Mouse (Mus musculus) ovary, postnatal 14 days (tissue): ENCODE measurements around the gene Tmem200b.

Experiments
- DNase-seq: peaks from one replicate; pipeline ENCODE4 v3.0.0; 2022; ENCODE audit warnings: low spot score

Gene Tmem200b

GRCm38 (mm10) chr4:131921461-131922346, at the start of gene Tmem200b:
Gene Tmem200b, plus strand, starts transcription at chr4:131921771.
- no peak for DNase-seq

GRCm38 (mm10) chr4:131872672-131873292, 48.8 kb upstream of the Tmem200b start:
- no peak for DNase-seq

GRCm38 (mm10) chr4:131873293-131874168, 48.0 kb upstream of the Tmem200b start, which contains the start of gene Srsf4:
Gene Srsf4, plus strand, starts transcription at chr4:131873617.
- DNase-seq: peak; percentile 85

GRCm38 (mm10) chr4:131874169-131874536, 47.4 kb upstream of the Tmem200b start:
- no peak for DNase-seq

- no peak for DNase-seq
Observed at GRCm38 (mm10) chr4:131874567-131874966, 47.0 kb upstream of the Tmem200b start.

GRCm38 (mm10) chr4:131875242-131875641, 46.3 kb upstream of the Tmem200b start:
- no peak for DNase-seq

- no peak for DNase-seq
Observed at GRCm38 (mm10) chr4:131876836-131877235, 44.7 kb upstream of the Tmem200b start.

GRCm38 (mm10) chr4:131879692-131880091, 41.9 kb upstream of the Tmem200b start:
- no peak for DNase-seq

GRCm38 (mm10) chr4:131881306-131881705, 40.3 kb upstream of the Tmem200b start:
- DNase-seq: no peak

- DNase-seq: no peak
Observed at GRCm38 (mm10) chr4:131883571-131883970, 38.0 kb upstream of the Tmem200b start.

GRCm38 (mm10) chr4:131885376-131885775, 36.2 kb upstream of the Tmem200b start:
- DNase-seq: no peak

GRCm38 (mm10) chr4:131888564-131888963, 33.0 kb upstream of the Tmem200b start:
- no peak for DNase-seq

GRCm38 (mm10) chr4:131890692-131891091, 30.9 kb upstream of the Tmem200b start:
- DNase-seq: no peak

GRCm38 (mm10) chr4:131897109-131897508, 24.5 kb upstream of the Tmem200b start:
- no peak for DNase-seq

GRCm38 (mm10) chr4:131897787-131898186, 23.8 kb upstream of the Tmem200b start:
- DNase-seq: no peak

GRCm38 (mm10) chr4:131898503-131899179, 22.9 kb upstream of the Tmem200b start:
- DNase-seq: no peak

- DNase-seq: no peak
Observed at GRCm38 (mm10) chr4:131899180-131899554, 22.4 kb upstream of the Tmem200b start.

GRCm38 (mm10) chr4:131901090-131901489, 20.5 kb upstream of the Tmem200b start:
- no peak for DNase-seq

GRCm38 (mm10) chr4:131904478-131904877, 17.1 kb upstream of the Tmem200b start:
- no peak for DNase-seq

GRCm38 (mm10) chr4:131906423-131906822, 15.1 kb upstream of the Tmem200b start:
- no peak for DNase-seq

- DNase-seq: no peak
Observed at GRCm38 (mm10) chr4:131907912-131908311, 13.7 kb upstream of the Tmem200b start.
